Mouse (Mus musculus): ENCODE measurements at regions not wholly inside any gene's neighbourhood (a gene's known extent, or its start where the extent isn't known, plus 50 kb on each side); places are given as distances from the start of the nearest gene placed in this dataset.
"Not testable (repeated sequence)": the region's sequence is repeated elsewhere in the genome, so short reads cannot be mapped to it uniquely, and the experiment has no call there.

DNA sequence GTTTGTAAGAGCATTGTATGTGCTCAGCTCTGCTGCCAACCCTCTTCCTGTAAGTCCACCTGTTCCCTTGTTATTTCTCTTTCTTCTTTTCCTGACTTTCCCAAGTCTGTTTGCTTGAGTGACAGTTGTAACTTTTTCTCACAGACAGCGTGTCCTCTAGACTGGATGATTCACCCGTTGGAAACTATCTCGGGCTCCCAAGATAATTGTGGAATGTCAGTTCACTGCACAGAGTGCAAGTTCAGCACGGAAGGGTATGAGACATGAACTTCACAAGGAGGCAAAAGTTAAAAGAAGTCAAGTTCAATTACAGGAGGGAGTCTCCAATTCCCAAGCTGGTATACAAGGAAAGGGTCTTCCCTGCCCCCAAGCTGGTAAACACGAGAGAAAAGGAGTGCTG lies 112.5 kb upstream of the Gm5148 start:
- no peak for DNase-seq (ENCODE audit: low spot score in 2 of 2)

DNA sequence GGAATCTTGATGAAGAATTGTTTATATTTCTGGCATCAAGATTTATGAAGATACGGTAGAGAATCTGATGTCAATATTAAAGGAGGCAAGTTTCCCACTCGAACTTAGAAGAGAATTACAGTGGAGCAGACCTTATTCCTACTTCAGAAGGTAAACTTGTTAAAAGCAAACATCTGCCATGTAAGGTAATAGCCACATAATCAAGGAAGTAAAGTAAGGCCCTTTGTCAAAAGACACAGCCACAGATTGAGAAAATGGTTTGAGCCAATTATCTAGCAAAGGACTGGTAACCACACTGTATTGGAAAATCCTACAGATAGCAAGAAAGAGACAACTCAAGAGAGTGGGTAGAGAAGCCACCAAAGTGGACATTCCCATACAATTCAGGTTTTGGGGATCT lies 111.4 kb upstream of the Gm5148 start:
- DNase-seq (ENCODE audit: low spot score in 2 of 2) = no peak

DNA sequence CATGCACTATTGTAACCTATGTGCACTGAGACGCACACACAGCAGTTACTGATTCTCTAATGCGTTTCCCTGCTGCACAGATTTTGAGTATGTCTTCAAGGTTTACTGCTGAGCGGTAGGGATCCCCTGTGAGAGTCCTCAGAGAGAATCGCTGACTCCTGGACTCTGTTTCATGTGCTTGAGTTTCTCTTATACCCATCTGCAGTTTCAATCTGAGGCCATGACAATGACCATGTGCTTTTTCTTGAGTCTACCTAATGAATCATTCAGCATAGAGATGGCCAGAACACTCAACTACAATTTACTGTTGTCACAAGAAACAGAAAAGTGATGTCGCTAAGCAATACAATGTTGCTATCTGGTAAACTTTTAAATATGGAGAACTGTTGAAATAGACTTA lies 110.8 kb upstream of the Gm5148 start:
- DNase-seq (ENCODE audit: low spot score in 2 of 2) = no peak

DNA sequence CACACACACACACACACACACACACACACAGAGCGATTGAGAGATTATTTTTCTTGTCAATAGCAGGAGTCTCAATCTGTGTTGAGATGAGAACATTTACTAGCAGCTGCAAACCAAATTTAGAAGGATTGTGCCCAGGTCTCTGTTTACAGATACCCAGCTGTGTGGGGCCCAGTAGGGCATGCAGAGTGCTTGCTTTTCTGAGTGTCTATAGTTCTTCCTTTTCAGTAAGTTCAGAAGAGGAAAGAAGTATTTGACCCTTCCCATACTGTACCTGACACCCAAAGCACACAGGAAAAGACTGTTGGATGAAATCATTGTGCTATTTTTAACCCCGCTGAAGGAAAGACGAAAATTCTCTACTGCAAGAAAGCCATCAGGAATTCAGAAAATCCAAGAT lies 110.3 kb upstream of the Gm5148 start:
- no peak for DNase-seq (ENCODE audit: low spot score in 2 of 2)

DNA sequence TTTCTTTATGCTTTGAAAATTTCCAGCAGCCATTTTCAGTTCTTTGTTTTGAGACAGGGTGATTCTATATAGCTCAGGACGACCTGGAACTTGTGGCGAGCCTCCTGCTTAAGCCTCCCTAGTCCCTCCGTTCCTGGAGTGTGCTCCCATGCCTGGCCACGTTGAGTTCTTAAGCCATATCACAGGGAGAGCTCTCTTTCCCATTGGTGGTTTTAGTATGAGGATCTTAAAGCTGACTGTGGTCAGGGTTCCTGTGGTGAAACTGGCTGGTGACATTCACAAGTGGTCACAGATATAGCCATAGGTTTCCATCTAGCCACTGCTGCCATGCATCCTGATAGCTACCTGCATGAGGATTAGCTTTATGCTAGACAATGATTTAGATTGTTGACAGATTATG lies 109.1 kb upstream of the Gm5148 start:
- no peak for DNase-seq (ENCODE audit: low spot score in 2 of 2)

DNA sequence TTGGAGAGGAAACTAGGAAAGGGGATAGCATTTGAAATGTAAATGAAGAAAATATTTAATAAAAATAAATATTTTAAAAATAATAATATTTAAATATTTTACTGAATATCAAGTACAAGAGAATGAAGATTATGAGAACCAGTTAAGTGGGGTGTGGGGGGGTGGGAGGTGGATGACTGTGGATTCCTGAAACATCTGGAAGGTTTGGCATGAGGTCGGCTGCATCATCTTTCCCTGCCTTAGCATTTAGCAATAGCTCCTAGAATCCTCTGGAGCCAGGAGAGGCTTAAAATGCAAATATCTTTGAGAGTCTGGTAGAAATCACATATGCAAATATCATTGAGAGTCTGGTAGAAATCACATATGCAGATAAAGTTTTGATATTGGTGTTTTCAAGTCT lies 103.3 kb upstream of the Gm5148 start:
- no peak for DNase-seq (ENCODE audit: low spot score in 2 of 2)

DNA sequence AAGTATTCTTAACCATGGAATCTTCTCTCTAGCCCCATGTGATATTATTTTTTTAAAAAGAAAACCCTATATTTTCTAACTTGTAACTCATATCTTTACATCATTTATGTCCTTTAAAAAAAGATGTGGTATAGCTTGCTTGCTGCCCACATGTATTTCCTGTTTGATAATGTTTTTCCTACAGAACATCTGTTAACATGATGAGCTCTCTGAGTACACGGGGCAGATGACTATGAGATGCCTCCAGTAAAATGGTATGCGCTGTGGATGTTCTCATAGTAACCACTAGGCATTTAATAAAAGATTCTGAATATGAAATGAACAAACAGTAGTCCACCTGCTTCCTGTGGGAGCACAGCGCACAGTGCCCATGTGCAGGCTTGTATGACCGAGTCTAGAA lies 101.3 kb upstream of the Gm5148 start:
- DNase-seq (ENCODE audit: low spot score in 2 of 2) = no peak

DNA sequence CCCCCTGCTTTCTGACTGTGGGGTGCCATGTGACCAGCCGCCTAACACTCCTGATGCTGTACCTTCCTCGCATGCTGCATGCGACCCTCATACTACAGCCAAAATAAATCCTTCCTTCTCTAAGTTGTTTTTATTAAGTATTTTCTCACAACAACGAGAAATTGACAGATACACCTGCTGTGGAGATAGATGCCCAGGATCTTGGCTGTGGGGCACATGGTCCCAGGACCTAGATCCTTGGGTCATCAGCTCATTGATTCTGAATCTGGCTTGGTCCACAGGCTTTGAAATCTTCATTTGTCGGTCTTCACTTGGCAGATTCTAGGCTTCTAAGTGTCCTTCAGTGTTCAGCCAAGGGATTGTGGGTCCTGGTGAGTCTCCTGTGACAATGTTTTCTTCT lies 100.4 kb upstream of the Gm5148 start:
- DNase-seq (ENCODE audit: low spot score in 2 of 2) = no peak

DNA sequence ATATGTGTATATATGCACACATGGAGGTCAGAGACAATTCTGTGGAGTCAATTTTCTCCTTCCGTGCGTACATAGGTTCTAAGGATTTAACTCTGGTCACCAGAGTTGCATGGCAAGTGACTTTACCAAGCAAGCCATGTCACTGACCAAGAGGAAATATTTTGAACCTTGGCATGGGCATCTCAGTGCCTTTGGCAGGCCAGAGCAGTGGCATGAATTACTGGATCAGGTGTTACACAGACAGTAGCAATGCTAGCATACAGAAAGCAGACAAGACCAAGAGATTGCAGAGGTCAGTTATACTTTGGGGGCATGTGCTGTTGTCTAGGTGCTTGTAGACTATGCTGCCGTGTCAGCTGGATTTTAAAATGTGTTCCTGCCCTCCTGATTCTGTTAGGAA lies 95.2 kb upstream of the Gm5148 start:
- DNase-seq (ENCODE audit: low spot score in 2 of 2) = no peak

DNA sequence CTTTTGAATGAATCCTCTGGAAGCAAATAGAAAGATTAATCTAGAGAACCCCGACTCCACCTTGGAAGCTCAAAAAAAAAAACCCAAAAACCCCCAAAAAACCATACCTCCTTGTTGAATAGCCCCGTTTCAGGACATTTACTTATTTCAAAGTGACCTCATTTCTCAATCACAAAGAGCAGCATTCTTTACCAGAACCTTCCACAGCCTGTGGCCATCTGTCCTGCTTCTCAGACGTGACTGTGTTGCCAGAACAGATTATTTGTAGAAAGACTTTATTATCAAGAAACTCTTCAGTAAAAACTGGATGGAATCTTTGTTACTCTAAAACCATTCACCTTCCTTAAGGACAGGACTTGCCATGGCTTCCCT lies 93.1 kb upstream of the Gm5148 start:
- no peak for DNase-seq (ENCODE audit: low spot score in 2 of 2)

DNA sequence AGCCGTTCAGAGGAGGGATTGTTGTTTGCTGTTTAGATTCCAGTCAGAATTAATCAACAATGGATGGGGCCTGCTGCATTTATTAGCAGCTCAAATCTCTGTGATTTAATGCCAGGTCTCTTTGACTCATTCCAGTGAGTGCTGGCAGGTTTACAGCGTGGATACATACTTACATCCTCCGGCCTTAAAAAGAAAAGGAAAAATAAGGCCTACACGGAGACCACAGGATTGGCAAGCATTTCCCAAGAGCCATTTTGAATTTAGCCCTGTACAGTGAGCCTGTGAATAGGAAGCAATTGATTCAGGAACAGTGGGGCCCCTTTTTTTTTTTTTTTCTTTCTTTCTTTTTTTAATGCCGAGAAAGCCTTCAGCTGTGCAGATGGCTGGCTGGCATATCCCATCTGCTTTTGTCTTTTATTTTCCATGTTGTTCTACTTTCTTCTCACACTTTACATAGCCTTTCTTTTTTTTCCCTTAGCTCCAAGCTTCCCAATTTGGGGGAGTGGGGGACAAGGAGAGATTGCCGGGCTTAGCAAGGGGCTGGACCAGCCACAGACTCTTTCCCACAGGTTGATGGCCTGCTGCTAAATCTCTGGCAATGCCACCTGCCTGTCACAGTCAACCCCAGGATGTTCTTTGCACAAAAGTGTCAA lies 92.6 kb upstream of the Gm5148 start:
- DNase-seq (ENCODE audit: low spot score in 2 of 2) = no peak

DNA sequence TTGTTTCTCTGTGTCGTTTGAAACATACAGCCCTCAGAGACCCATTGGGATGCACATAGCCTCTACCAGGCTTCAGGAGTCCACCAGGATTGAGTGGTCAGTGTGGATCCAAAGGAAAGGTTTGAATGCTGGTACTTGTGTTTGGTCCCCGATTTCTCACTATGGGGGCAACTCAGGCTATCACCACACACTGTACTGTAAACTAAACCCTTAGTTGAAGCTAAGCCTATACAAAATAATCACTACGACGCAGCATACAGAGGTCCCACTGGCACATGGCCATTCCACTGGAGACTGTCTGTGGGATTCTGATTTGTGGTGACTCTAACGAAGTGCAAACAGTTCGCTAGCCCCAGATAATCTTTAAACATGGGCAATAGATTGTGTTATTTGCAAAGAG lies 91.5 kb upstream of the Gm5148 start:
- DNase-seq (ENCODE audit: low spot score in 2 of 2) = no peak

DNA sequence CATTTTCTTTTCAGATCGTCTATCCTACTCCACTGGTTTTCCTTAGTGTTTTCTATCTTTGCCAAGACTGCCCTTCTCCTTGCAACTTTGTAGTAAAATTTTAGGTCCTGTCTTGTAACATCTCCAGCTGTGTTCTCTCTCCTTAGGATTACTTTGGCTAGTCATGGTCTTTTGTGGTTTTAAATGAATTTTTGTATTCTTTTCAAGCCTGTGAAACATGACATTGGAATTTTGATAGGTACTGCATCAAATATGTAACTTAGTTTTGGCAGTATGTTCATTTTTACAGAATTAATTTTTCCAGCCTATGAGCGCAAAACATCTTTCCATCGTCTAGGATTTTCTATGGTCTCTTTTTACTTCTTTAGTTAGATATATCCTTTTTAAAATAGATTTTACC lies 88.6 kb upstream of the Gm5148 start:
- DNase-seq (ENCODE audit: low spot score in 2 of 2) = no peak

DNA sequence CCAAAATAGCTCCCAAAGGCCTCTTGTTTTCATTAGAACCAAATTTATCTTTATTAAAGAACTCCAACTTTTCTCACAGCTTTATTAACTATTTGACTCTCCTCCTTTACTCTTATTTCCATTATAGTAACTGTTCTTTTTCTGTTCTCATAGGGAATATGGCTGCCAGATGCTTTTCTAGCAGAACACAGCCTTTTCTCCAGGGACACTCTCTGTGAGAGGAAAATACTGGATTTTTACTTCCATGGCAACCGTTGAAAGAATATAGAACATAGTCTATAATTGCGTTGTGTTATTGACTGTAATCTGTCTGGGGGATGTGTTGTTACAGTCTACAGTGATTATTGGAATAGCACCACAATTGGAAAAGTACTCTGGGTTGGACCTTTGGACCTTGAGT lies 87.1 kb upstream of the Gm5148 start:
- DNase-seq (ENCODE audit: low spot score in 2 of 2) = no peak

DNA sequence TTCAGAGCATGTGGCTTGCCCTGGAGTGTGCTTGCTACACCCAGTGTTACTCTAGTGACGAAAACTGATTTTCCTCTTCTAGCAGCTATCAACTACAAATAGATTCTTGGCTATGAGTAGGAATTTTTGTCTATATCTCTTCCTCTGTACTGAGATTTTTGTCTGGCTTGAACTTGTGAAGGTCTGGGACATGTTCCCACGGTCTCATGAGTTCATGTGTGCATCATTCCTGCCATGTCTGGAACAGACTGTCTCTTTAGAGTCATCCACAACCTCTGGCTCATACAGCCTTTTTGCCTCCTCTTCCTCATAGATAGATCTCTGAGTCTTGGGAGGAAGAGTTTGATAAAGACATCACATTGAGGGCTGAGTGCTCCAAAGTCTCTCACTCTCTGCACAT lies 86.5 kb upstream of the Gm5148 start:
- DNase-seq (ENCODE audit: low spot score in 2 of 2) = no peak

DNA sequence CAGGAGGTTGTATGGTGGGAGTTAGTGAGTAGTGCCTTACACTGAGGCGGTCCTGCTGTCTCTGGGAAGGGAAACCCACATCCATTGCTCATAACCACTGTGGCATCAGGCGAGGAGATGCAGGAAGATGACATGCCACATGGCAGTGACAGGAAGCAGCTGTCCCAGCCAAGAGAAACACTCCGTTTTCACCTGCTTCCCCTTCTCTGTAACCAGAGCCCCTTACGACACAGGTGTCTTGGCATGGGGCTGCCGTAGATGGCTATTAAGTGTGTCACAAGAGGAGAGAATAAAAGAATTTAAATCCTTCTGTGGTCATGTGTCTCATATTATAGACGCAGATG lies 81.5 kb upstream of the Gm5148 start:
- DNase-seq (ENCODE audit: low spot score in 2 of 2) = peak; percentile 2 to 17

DNA sequence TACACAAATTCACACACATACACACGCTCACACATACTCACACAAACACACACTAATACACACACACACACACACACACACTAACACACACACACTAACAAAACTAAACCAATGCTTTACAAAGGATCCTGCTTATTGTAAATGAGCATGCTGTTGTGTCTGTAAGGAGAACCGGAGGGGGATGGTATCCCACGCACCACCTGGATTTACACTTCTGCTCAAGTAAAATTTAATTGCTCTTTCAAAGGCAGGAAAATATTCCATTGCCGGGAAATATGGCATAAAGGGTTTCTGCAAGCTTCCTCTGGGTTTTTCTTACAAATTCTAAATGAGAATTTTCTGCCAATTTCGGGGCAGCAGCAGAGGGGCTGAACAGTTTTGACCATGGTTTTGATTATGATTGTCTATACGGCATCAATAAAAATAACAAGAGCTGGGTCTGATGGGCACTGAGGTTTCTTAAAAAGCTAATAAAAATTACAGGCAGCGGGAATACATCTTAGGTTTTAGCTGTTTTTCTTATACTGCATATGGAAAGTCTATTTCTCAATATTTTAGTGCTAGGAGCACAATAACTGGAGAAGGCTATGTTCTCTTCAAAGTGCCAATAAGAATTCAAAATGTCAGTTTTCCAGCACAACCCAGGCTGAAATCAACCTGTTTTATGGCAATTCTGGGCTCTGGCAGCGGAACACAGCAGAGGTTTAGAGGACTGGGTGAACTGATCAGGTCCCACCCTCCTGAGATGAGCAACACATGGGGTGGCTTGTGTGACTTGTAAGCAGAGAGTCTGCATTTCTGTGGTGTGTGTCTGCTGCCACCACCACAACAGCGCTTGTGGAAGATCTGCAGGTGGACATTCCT lies 80.9 kb upstream of the Gm5148 start:
- DNase-seq (ENCODE audit: low spot score in 2 of 2) = no peak

DNA sequence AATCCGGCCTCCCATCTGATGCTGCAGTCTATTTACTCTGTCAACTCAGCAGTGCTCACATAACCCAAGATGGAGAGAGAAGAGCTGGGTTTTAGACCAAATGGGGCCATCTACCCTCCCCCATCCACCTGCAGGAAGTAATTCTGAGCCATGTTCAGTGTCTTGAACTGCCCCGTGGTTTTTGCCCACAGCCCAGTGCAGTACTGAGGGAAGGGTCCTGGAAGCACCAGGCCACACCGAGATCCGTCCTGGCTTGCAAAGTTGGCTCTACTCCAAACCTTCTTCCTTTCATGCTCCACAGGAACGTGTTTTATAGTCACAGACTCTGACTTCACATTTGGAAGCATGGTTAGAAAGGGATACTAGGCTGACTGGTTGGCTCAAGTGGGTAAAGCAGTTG lies 80.0 kb upstream of the Gm5148 start:
- DNase-seq (ENCODE audit: low spot score in 2 of 2) = peak; percentile 4 to 14

DNA sequence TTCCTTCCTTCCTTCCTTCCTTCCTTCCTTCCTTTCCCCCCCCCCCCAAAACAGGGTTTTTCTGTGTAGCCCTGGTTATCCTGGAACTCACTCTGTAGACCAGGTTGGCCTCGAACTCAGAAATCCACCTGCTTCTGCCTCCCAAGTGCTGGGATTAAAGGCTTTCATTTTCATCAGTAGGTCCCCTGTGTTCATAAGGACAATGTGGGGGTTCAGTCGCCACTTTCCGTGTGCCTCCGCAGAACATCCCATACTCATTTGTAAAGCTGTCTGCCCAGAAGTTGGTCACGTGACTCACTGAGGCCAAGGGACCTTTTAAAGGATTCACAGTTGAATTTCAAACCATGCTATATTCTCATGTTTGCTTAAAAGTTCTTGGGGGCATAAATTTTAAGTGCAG lies 79.5 kb upstream of the Gm5148 start:
- DNase-seq (ENCODE audit: low spot score in 2 of 2) = not testable (repeated sequence)

DNA sequence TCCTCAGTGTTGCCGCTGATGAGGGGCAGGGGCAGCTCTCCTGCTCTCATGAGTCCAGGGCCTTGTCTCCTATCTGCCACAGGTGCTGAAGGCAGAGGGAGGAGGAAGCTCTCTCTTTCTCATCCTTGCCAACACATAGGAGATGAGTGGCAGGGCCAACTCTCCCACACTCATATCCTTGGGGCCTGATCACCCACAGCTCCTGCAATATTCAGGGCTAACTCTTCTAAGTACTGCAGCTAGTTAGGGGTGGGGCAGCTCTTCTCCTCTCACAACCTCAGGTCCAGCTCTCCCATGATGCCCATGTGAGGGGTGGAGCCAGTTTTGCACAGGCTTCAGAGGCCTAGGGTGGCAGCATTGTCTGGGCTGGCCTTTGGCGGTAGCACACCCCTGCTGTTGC lies 77.3 kb upstream of the Gm5148 start:
- no peak for DNase-seq (ENCODE audit: low spot score in 2 of 2)

DNA sequence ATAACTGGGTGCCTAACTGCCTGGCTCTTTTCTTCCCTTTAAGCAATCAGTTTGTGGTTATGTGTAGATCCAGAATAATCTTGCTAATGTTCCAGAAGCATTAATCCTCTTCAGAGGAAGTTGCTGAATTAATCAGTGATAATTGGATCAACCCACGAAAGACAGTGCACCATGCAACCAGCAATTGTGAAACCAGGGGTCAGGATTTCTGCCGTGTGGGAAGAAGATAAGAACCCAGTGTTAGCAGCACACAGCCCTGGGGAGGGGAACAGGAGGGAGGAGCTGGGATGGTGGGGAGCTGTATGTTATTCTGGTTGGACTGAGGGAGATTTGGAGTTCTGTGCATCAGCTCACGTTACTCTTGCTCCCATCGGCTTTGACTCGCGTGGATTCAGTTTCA lies 75.5 kb upstream of the Gm5148 start:
- DNase-seq (ENCODE audit: low spot score in 2 of 2) = no peak

DNA sequence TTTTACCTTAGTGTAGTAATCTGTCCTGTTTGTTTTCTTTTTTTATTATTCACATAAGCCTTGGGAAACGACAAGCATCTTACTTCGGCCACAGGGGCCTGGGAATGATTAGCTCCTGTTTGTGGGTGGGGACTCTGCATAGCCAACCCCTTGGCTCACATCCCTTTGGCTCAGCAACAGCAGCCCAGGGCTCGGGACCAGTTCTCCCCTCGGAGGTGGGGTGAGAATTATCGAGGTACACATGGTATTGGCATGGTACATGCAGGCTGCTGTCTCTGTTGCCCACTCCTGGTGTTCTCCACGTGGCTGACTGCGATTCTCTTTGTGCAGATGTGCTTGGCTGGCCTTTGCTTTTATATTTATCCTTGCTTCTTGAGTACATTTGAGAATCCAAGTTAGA lies 65.4 kb upstream of the Gm5148 start:
- no peak for DNase-seq (ENCODE audit: low spot score in 2 of 2)

DNA sequence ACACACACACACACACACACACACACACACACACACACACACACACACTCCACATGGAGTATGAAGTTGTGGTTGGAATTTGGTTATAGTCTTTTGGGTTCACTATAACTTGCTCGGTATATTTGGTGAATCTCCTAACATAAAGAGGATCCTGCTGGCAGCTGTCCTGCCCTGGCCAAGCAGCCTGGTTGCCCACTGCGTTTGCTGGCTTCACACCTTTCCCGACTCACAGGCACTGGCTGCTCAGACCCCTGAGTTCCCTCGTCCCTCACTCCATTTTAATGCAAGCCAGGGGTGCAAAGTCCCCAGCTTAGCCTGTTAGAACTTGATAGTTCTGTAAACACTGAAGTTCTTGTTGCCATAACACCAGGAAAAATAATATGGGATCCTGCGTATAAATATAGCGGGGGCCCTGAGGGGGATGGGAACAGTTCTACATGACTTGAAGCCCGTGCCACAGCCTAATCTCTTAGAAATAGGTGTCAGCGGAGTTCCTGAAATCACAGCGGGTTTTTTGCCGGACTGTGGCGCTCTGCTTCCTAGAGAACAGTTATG lies 64.9 kb upstream of the Gm5148 start:
- no peak for DNase-seq (ENCODE audit: low spot score in 2 of 2)

DNA sequence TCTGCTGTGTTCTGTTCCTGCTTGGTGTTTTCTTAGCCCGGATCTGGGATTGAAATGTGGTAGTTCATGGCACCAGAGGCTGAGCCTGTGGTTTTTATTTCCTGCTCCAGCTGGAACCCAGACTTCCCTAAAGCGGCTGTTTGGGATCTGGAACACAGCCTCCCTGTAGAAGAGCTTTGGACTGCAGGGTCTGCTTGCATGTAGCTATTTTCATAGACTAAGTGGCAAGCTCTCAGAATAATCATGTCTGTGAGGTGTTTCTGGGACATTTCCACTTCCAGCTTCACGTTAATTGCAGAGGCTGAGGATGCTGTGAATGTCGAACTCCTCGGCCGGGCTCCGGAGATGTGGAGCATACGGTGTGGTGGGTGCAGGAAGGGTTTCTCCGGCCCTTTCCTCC lies 64.1 kb upstream of the Gm5148 start:
- no peak for DNase-seq (ENCODE audit: low spot score in 2 of 2)

All from spleen, postnatal 36 days (tissue).